Mouse (Mus musculus) forebrain, embryonic 12.5 days (tissue): ENCODE data around the gene Prpf31. TPM values are rescaled to one million over a fixed set of nuclear protein-coding genes. Genes with fewer than 3 reads are reported as not detected.
A peak's percentile ranks its signal among the peaks of the same experiment; 100 is the strongest.

Experiments used
- ATAC-seq: fragments of 200-750 bp; cut with Nextera tagmentation; 2 replicates; pipeline ENCODE4 v1.8.0; 2017; ENCODE audit warnings: moderate TSS enrichment; ENCODE audit not compliant: low FRiP score
- H3K27ac ChIP-seq: fragments of 300-500 bp; sonication (generic); 2 replicates; pipeline ENCODE4 v1.5.1; 2016; ENCODE audit warnings: mild to moderate bottlenecking
- H3K27me3 ChIP-seq: fragments of 300-500 bp; sonication (generic); 2 replicates; pipeline ENCODE4 v1.6.1; 2016; ENCODE audit warnings: mild to moderate bottlenecking
- H3K36me3 ChIP-seq: fragments of 300-500 bp; sonication (generic); replicated peaks from 2 replicates; pipeline ENCODE4 v1.6.1; 2016; ENCODE audit warnings: mild to moderate bottlenecking
- H3K4me1 ChIP-seq: fragments of 300-500 bp; sonication (generic); 2 replicates; pipeline ENCODE4 v1.6.1; 2016
- H3K4me2 ChIP-seq: fragments of 300-500 bp; sonication (generic); 2 replicates; pipeline ENCODE4 v1.6.1; 2016; ENCODE audit warnings: mild to moderate bottlenecking, moderate library complexity
- H3K4me3 ChIP-seq: fragments of 300-500 bp; sonication (generic); replicated peaks from 2 replicates; pipeline ENCODE4 v1.5.1; 2016; ENCODE audit warnings: mild to moderate bottlenecking
- H3K9ac ChIP-seq: fragments of 300-500 bp; sonication (generic); 2 replicates; pipeline ENCODE4 v1.6.1; 2016; ENCODE audit warnings: mild to moderate bottlenecking
- H3K9me3 ChIP-seq: fragments of 300-500 bp; sonication (generic); 2 replicates; pipeline ENCODE4 v1.6.1; 2016
- WGBS: fragments of 180-500 bp; shearing (Covaris S2); methylation state at CpG from one replicate; pipeline ENCODE4 v1.1.7; 2016; 5-methylcytosine and 5-hydroxymethylcytosine counted together
- microRNA-seq: library from miRNA; unstranded; fragments of <30 nt; microRNA quantifications from one replicate; pipeline ENCODE4, GENCODE M21; 2017
- polyA plus RNA-seq: library from polyadenylated mRNA; unstranded; fragments of >200 nt; fragmentation: Nextera tagmentation; extraction: Ambion mirVana; gene quantifications from 2 replicates; pipeline ENCODE4 v1.2.1, GENCODE M21; 2016

Gene Prpf31
- polyA plus RNA-seq, 1 experiment from 2014 or later: 140 TPM

- 78% methylated on average over 10 of the region's 10 CpGs for WGBS
- Histone ChIP-seq H3K4me1 (no peaks in the 10 kb centered on the region), H3K4me2 (no peak overlapping the region), H3K36me3 (no peaks in the 10 kb centered on the region; the same call in 1 of the 2 replicates), H3K9ac (no peak overlapping the region), H3K27me3 (no peaks in the 10 kb centered on the region), H3K4me3 (no peak overlapping the region), H3K27ac (no peak overlapping the region), H3K9me3 (no peaks in the 10 kb centered on the region)
- ATAC-seq: peak; percentile 90
Observed at GRCm38 (mm10) chr7:3674507-3675227, 44.9 kb downstream of the Prpf31 start.

- H3K4me2 ChIP-seq: no peak overlapping the region
- no peak overlapping the region for H3K9ac ChIP-seq
- no peak overlapping the region for H3K27ac ChIP-seq
- no peaks in the 10 kb centered on the region; the same call in 1 of the 2 replicates for H3K36me3 ChIP-seq
- H3K4me3 ChIP-seq: no peak overlapping the region
- H3K27me3 ChIP-seq: no peaks in the 10 kb centered on the region
- no peaks in the 10 kb centered on the region for H3K9me3 ChIP-seq
- no peaks in the 10 kb centered on the region for H3K4me1 ChIP-seq
- no peak; the same call in 1 of the 2 replicates for ATAC-seq
- WGBS: 76% methylated on average over 3 of the region's 3 CpGs
Observed at GRCm38 (mm10) chr7:3675228-3675548, 45.4 kb downstream of the Prpf31 start.

GRCm38 (mm10) chr7:3676371-3676770 lies 46.6 kb downstream of the Prpf31 start:
- H3K4me3 ChIP-seq: no peak overlapping the region
- no peak overlapping the region for H3K4me2 ChIP-seq
- no peaks in the 10 kb centered on the region for H3K9me3 ChIP-seq
- no peak for ATAC-seq
- no peaks in the 10 kb centered on the region; the same call in 1 of the 2 replicates for H3K36me3 ChIP-seq
- H3K27me3 ChIP-seq: no peaks in the 10 kb centered on the region
- H3K27ac ChIP-seq: no peak overlapping the region
- no peak overlapping the region for H3K9ac ChIP-seq
- WGBS: 89% methylated on average over 12 of the region's 12 CpGs
- H3K4me1 ChIP-seq: no peaks in the 10 kb centered on the region

GRCm38 (mm10) chr7:3677342-3677741 lies 47.6 kb downstream of the Prpf31 start, which contains the start of gene Tmc4:
TSS of gene Tmc4 (minus strand) at chr7:3677553.
- no peak within 1 kb of the TSS for H3K9ac ChIP-seq
- WGBS: 52% methylated on average over 9 of the region's 9 CpGs

GRCm38 (mm10) chr7:3683908-3684550 lies 54.2 kb downstream of the Prpf31 start:
- 0 out of 2 replicates have a peak, but pooled peaks cover 17% of the 10 kb centered on the region for H3K36me3 ChIP-seq
- H3K9ac ChIP-seq: no peak overlapping the region
- H3K4me1 ChIP-seq: peaks cover 18% of the 10 kb centered on the region
- no peaks in the 10 kb centered on the region for H3K9me3 ChIP-seq
- H3K4me2 ChIP-seq: no peak overlapping the region
- H3K4me3 ChIP-seq: no peak overlapping the region
- peak overlapping the region; percentile 77 for H3K27ac ChIP-seq
- no peaks in the 10 kb centered on the region for H3K27me3 ChIP-seq
- ATAC-seq: peak; percentile 80
- 70% methylated on average over 10 of the region's 10 CpGs for WGBS

More at GRCm38 (mm10) chr7:3677342-3677741, 47.6 kb downstream of the Prpf31 start, which contains the start of gene Tmc4:
- no peaks in the 10 kb centered on the region for H3K9me3 ChIP-seq
- no peaks in the 10 kb centered on the region for H3K27me3 ChIP-seq
- no peak within 1 kb of the TSS for H3K27ac ChIP-seq
- no peaks in the 10 kb centered on the region; the same call in 1 of the 2 replicates for H3K36me3 ChIP-seq
- H3K4me2 ChIP-seq: no peak within 1 kb of the TSS
- H3K4me1 ChIP-seq: no peaks in the 10 kb centered on the region
- H3K4me3 ChIP-seq: no peak within 1 kb of the TSS
- ATAC-seq: no peak

GRCm38 (mm10) chr7:3684698-3685097 lies 54.9 kb downstream of the Prpf31 start:
- Histone ChIP-seq H3K9me3 (no peaks in the 10 kb centered on the region), H3K36me3 (0 out of 2 replicates have a peak, but pooled peaks cover 17% of the 10 kb centered on the region), H3K4me1 (peaks cover 18% of the 10 kb centered on the region), H3K27ac (peak overlapping the region; percentile 77), H3K9ac (no peak overlapping the region), H3K27me3 (no peaks in the 10 kb centered on the region), H3K4me3 (no peak overlapping the region), H3K4me2 (no peak overlapping the region)
- ATAC-seq: peak; percentile 10; the same call in 1 of the 2 replicates
- WGBS: 81% methylated on average over 8 of the region's 8 CpGs

- 81% methylated on average over 31 of the region's 31 CpGs for WGBS
- Histone ChIP-seq H3K4me1 (peaks cover 18% of the 10 kb centered on the region), H3K27me3 (no peaks in the 10 kb centered on the region), H3K36me3 (0 out of 2 replicates have a peak, but pooled peaks cover 18% of the 10 kb centered on the region), H3K4me3 (no peak overlapping the region), H3K9me3 (no peaks in the 10 kb centered on the region), H3K9ac (no peak overlapping the region), H3K4me2 (no peak overlapping the region), H3K27ac (no peak overlapping the region)
- no peak for ATAC-seq
Observed at GRCm38 (mm10) chr7:3685400-3686187, 55.8 kb downstream of the Prpf31 start.

GRCm38 (mm10) chr7:3691919-3692318 lies 62.1 kb downstream of the Prpf31 start:
- H3K9ac ChIP-seq: peak overlapping the region; percentile 86
- no peaks in the 10 kb centered on the region for H3K27me3 ChIP-seq
- ATAC-seq: no peak
- H3K27ac ChIP-seq: peak overlapping the region; percentile 95; the same call in 1 of the 2 replicates
- 41% methylated on average over 3 of the region's 3 CpGs for WGBS
- no peaks in the 10 kb centered on the region for H3K9me3 ChIP-seq
- peaks cover 26% of the 10 kb centered on the region for H3K4me1 ChIP-seq
- H3K4me2 ChIP-seq: peak overlapping the region; percentile 74
- H3K36me3 ChIP-seq: peaks cover 14% of the 10 kb centered on the region
- peak overlapping the region; percentile 59 for H3K4me3 ChIP-seq

Small RNAs within 50 kb of the gene (microRNA-seq; reads per million reads assigned to microRNA genes)
- gene Gm25100: not detected
- gene Mir3572: 4.9 reads per million, percentile 18 among the genes with 10 or more reads in this experiment

Other genes starting within 250 kb of the Prpf31 start
- 6.3 and 8.2 TPM in 2 replicates for gene Cacng8, start 239.3 kb upstream of the Prpf31 start, polyA plus RNA-seq
- 0.10 and 0.22 TPM in 2 replicates for gene Cacng6, start 205.8 kb upstream of the Prpf31 start, polyA plus RNA-seq
- gene Tarm1, start 127.4 kb upstream of the Prpf31 start, polyA plus RNA-seq: not detected in 2 replicates
- gene Oscar, start 13.8 kb upstream of the Prpf31 start, polyA plus RNA-seq: 0.18 and 0.38 TPM in 2 replicates
- 304 and 322 TPM in 2 replicates for gene Ndufa3, start 12.6 kb upstream of the Prpf31 start, polyA plus RNA-seq
- 32.0 and 34.4 TPM in 2 replicates for gene Tfpt, start 56 bp upstream of the Prpf31 start, polyA plus RNA-seq
- 62.6 and 71.7 TPM in 2 replicates for gene Cnot3, start 15.3 kb downstream of the Prpf31 start, polyA plus RNA-seq
- gene Leng1, start 35.9 kb downstream of the Prpf31 start, polyA plus RNA-seq: 20.4 and 21.7 TPM in 2 replicates
- 2.9 and 3.1 TPM in 2 replicates for gene Tmc4, start 47.6 kb downstream of the Prpf31 start, polyA plus RNA-seq
- gene Tsen34, start 62.9 kb downstream of the Prpf31 start, polyA plus RNA-seq: 204 and 215 TPM in 2 replicates
- gene Mboat7, start 63.5 kb downstream of the Prpf31 start, polyA plus RNA-seq: 39.5 and 40.8 TPM in 2 replicates
- 1,127 and 1,163 TPM in 2 replicates for gene Rps9, start 74.0 kb downstream of the Prpf31 start, polyA plus RNA-seq
- gene Pirb, start 90.4 kb downstream of the Prpf31 start, polyA plus RNA-seq: 0.10 and 0.23 TPM in 2 replicates
- not detected in 2 replicates for gene Gm15448, start 195.7 kb downstream of the Prpf31 start, polyA plus RNA-seq
- 0.08 TPM in 1 of 2 replicates, not detected in the other for gene Pira2, start 215.1 kb downstream of the Prpf31 start, polyA plus RNA-seq